28 mouse cellular contexts compared by ENCODE assay signal in genomic region chr16:50224946-50225345, GRCm38 (mm10).
DNase-seq lines count a peak whose midpoint lies in the region; ATAC-seq and TF ChIP-seq lines count a peak whose summit lies in the region.
"Had no signal": no experiment of that assay in that cellular context is flagged by ENCODE, and none has a peak within 500 bp of the region (broad histone marks: within the 10 kb centered on the region; RNA-seq: fewer than 3 reads in every experiment).

No protein-coding gene starts in this region.

- 88% methylated on average over 3 of the region's 3 CpGs for WGBS in stomach, postnatal 0 days

- H3K36me3 ChIP-seq in CH12.LX (replicated peaks in 1 of 2; ENCODE audit: control insufficient read depth in 1 of 2, insufficient read depth in 1 of 2, low read length in 1 of 2) (peaks cover 33 to 52% of the 10 kb centered on the region in 2 experiments), MEL (ENCODE audit: control insufficient read depth in 1 of 2, insufficient read depth in 2 of 2, low read length in 2 of 2) (peaks cover 0 to 7% of the 10 kb centered on the region in 2 experiments)
- peaks cover 11% of the 10 kb centered on the region; the same call in 1 of the 2 replicates for H3K36me3 ChIP-seq in stomach, postnatal 0 days (ENCODE audit: control insufficient read depth, insufficient read depth, low read length)

- H3K4me2 ChIP-seq in CH12.LX (ENCODE audit: insufficient read depth, low read depth, poor library complexity, severe bottlenecking) = no peak overlapping the region
- no peak overlapping the region for H3K4me2 ChIP-seq in stomach, postnatal 0 days (replicated peaks; ENCODE audit: low read depth)
- H3K4me2 ChIP-seq: embryonic facial prominence, embryonic 13.5 days; forebrain, embryonic 13.5 days; heart, embryonic 13.5 days; hindbrain, embryonic 12.5 days; intestine, embryonic 15.5 days had no signal

- H3K4me1 ChIP-seq in CH12.LX (ENCODE audit: control insufficient read depth in 1 of 2, insufficient read depth in 2 of 2) = peaks cover 0 to 21% of the 10 kb centered on the region in 2 experiments; a peak in 3 of 4 replicates
- peaks cover 0 to 3% of the 10 kb centered on the region in 2 experiments; a peak in 1 of 4 replicates for H3K4me1 ChIP-seq in MEL (ENCODE audit: control insufficient read depth in 1 of 2, insufficient read depth in 2 of 2, low read length in 2 of 2)
- no peaks in the 10 kb centered on the region for H3K4me1 ChIP-seq in stomach, postnatal 0 days (replicated peaks; ENCODE audit: control insufficient read depth, insufficient read depth)
- H3K4me1 ChIP-seq: embryonic facial prominence, embryonic 10.5 days; embryonic facial prominence, embryonic 13.5 days; forebrain, embryonic 10.5 days; forebrain, embryonic 13.5 days; heart, embryonic 10.5 days; hindbrain, embryonic 12.5 days; intestine, embryonic 15.5 days had no signal

- in situ Hi-C loops in CH12.LX (cut with MboI; ENCODE audit: low pct_ligation_motif_present, low pct_unique_long_range_greater_than_20kb, low sequenced_read_pairs) = no loop called here

- H3K27me3 ChIP-seq in CH12.LX (replicated peaks) (no peaks in the 10 kb centered on the region), MEL (ENCODE audit: control insufficient read depth in 1 of 2, insufficient read depth in 2 of 2, low read length in 2 of 2) (no peaks in the 10 kb centered on the region)
- no peaks in the 10 kb centered on the region for H3K27me3 ChIP-seq in stomach, postnatal 0 days (ENCODE audit: control insufficient read depth, insufficient read depth, low read length)
- H3K27me3 ChIP-seq: embryonic facial prominence, embryonic 13.5 days; forebrain, embryonic 13.5 days; heart, embryonic 13.5 days; hindbrain, embryonic 12.5 days; intestine, embryonic 15.5 days had no signal

- H3K79me2 ChIP-seq in CH12.LX (replicated peaks; ENCODE audit: control insufficient read depth, extremely low read depth, insufficient read depth, poor library complexity, severe bottlenecking) (no peaks in the 10 kb centered on the region), MEL (ENCODE audit: control insufficient read depth, insufficient read depth, low read length, poor library complexity) (no peaks in the 10 kb centered on the region)

- 0 out of 2 replicates have a peak, but pooled peaks have one; percentile 16 for TF ChIP-seq EP300 in CH12.LX (IDR thresholded peaks at IDR 0.05; ENCODE audit: low read length)
- peak in 1 of 2 experiments; percentile 41; a peak in 1 of 4 replicates for TF ChIP-seq EP300 in MEL (IDR thresholded peaks at IDR 0.05; ENCODE audit: low read depth in 1 of 2, low read length in 2 of 2)
- TF ChIP-seq EP300 in stomach, postnatal 0 days (optimal IDR thresholded peaks at IDR 0.05) = no peak

- peak; percentile 83 for ATAC-seq in common myeloid progenitor, adult 5-6 weeks (replicated peaks; ENCODE audit: low read depth, poor library complexity, severe bottlenecking)
- peak; percentile 86 for ATAC-seq in megakaryocyte progenitor cell, adult 5-6 weeks (replicated peaks; ENCODE audit: poor library complexity)
- ATAC-seq in stomach, postnatal 0 days (ENCODE audit: low FRiP score, low TSS enrichment) = no peak
- ATAC-seq: CD4-positive, CD25-positive, alpha-beta regulatory T cell, adult 4 months; forebrain, embryonic 13.5 days; forebrain, embryonic 16.5 days; hindbrain, embryonic 16.5 days; intestine, embryonic 15.5 days had no signal

- H3K9ac ChIP-seq in CH12.LX (ENCODE audit: insufficient read depth, low read depth) (no peak overlapping the region), MEL (ENCODE audit: control insufficient read depth, low read depth, low read length, poor library complexity, severe bottlenecking) (no peak overlapping the region)
- H3K9ac ChIP-seq in stomach, postnatal 0 days (ENCODE audit: low read length) = no peak overlapping the region
- H3K9ac ChIP-seq: embryonic facial prominence, embryonic 13.5 days; forebrain, embryonic 13.5 days; heart, embryonic 13.5 days; hindbrain, embryonic 12.5 days; intestine, embryonic 15.5 days had no signal

- H3K4me3 ChIP-seq in CH12.LX (replicated peaks in 1 of 3; ENCODE audit: low read depth in 2 of 3, low read length in 2 of 3, poor library complexity in 1 of 3) (no peak overlapping the region), MEL (ENCODE audit: control insufficient read depth in 1 of 2, insufficient read depth in 1 of 2, low read depth in 2 of 2, low read length in 2 of 2) (no peak overlapping the region)
- H3K4me3 ChIP-seq in stomach, postnatal 0 days (ENCODE audit: low read depth, low read length) = no peak overlapping the region
- H3K4me3 ChIP-seq: embryonic facial prominence, embryonic 10.5 days; embryonic facial prominence, embryonic 13.5 days; forebrain, embryonic 10.5 days; forebrain, embryonic 13.5 days; heart, adult 2 months; heart, embryonic 10.5 days; heart, embryonic 13.5 days; hindbrain, embryonic 12.5 days; intestine, embryonic 15.5 days had no signal

- no peak for TF ChIP-seq CTCF in CH12.LX (conservative IDR thresholded peaks at IDR 0.05 in 1 of 2, IDR thresholded peaks at IDR 0.05 in 1 of 2; ENCODE audit: low read depth in 2 of 2, low read length in 2 of 2)
- TF ChIP-seq CTCF in MEL (IDR thresholded peaks at IDR 0.05 in 2 of 3, conservative IDR thresholded peaks at IDR 0.05 in 1 of 3; ENCODE audit: control insufficient read depth in 1 of 3, insufficient read depth in 1 of 3, low read depth in 2 of 3, low read length in 3 of 3, poor library complexity in 1 of 3, severe bottlenecking in 1 of 3) = no peak
- no peak for TF ChIP-seq CTCF in stomach, postnatal 0 days (IDR thresholded peaks at IDR 0.05; ENCODE audit: low read depth)

- TF ChIP-seq RAD21 in CH12.LX (IDR thresholded peaks at IDR 0.05; ENCODE audit: low read depth, low read length) (no peak), MEL (IDR thresholded peaks at IDR 0.05; ENCODE audit: low read depth, low read length) (no peak)

- H3K9me3 ChIP-seq in CH12.LX (replicated peaks; ENCODE audit: low read length) = no peaks in the 10 kb centered on the region
- no peaks in the 10 kb centered on the region for H3K9me3 ChIP-seq in MEL (replicated peaks; ENCODE audit: insufficient read depth, low read length)
- H3K9me3 ChIP-seq in stomach, postnatal 0 days (ENCODE audit: control insufficient read depth, low read length) = no peaks in the 10 kb centered on the region
- H3K9me3 ChIP-seq: embryonic facial prominence, embryonic 10.5 days; embryonic facial prominence, embryonic 13.5 days; forebrain, embryonic 10.5 days; forebrain, embryonic 13.5 days; heart, embryonic 10.5 days; heart, embryonic 13.5 days; hindbrain, embryonic 12.5 days; intestine, embryonic 15.5 days had no signal

- TF ChIP-seq POLR2A in CH12.LX (IDR thresholded peaks at IDR 0.05; ENCODE audit: low read depth, low read length) = no peak
- TF ChIP-seq POLR2A in MEL (IDR thresholded peaks at IDR 0.05; ENCODE audit: control insufficient read depth in 1 of 2, insufficient read depth in 1 of 2, low read depth in 1 of 2, low read length in 2 of 2, poor library complexity in 1 of 2) = no peak

- dilution Hi-C loops in CH12.LX (cut with MboI; ENCODE audit: extremely low pct_ligation_motif_present, extremely low pct_unique_long_range_greater_than_20kb, low sequenced_read_pairs) = no loop called here

- H3K27ac ChIP-seq in CH12.LX (ENCODE audit: insufficient read depth, low read depth) (no peak overlapping the region), MEL (ENCODE audit: control insufficient read depth, low read depth, low read length) (no peak overlapping the region)
- H3K27ac ChIP-seq in stomach, postnatal 0 days (replicated peaks) = no peak overlapping the region
- H3K27ac ChIP-seq: embryonic facial prominence, embryonic 10.5 days; embryonic facial prominence, embryonic 13.5 days; forebrain, embryonic 10.5 days; forebrain, embryonic 13.5 days; heart, adult 2 months; heart, embryonic 10.5 days; heart, embryonic 13.5 days; hindbrain, embryonic 12.5 days; intestine, embryonic 15.5 days had no signal

- DNase-seq in CH12.LX (ENCODE audit: extremely low read depth) (no peak), MEL (ENCODE audit: low read depth, low spot score) (peak; percentile 51)
- no peak for DNase-seq in stomach, postnatal 0 days (ENCODE audit: low spot score)
- DNase-seq in layer of hippocampus, postnatal 36 days = no peak
- DNase-seq in spleen, postnatal 4 days (ENCODE audit: low spot score in 2 of 2) = no peak
- DNase-seq: adrenal gland, adult 2 months; adrenal gland, postnatal 25 days; cerebellum, adult 18-20 months; cerebellum, adult 9-10 months; cerebellum, postnatal 25 days; embryo, embryonic 11 days; gastrocnemius, postnatal 14 days; heart, adult 2 months; heart, postnatal 14 days; kidney, adult 11 months had no signal

TF ChIP-seq in CH12.LX, 34 proteins besides CTCF, POLR2A, EP300 and RAD21:
- TF ChIP-seq MAX (IDR thresholded peaks at IDR 0.05; ENCODE audit: low read length) (no peak), IRF4 (IDR thresholded peaks at IDR 0.05; ENCODE audit: low read depth, low read length) (no peak)

TF ChIP-seq in MEL, 35 proteins besides CTCF, POLR2A, EP300 and RAD21:
- TF ChIP-seq UBTF (IDR thresholded peaks at IDR 0.05; ENCODE audit: borderline replicate concordance, insufficient read depth, low read depth, low read length) (no peak), SIN3A (IDR thresholded peaks at IDR 0.05; ENCODE audit: low read length) (no peak), KAT2A (conservative IDR thresholded peaks at IDR 0.05; ENCODE audit: low read depth, low read length) (no peak), JUND (IDR thresholded peaks at IDR 0.05; ENCODE audit: low read depth, low read length) (no peak), MAFK (IDR thresholded peaks at IDR 0.05; ENCODE audit: borderline replicate concordance, low read depth, low read length) (no peak), RCOR1 (IDR thresholded peaks at IDR 0.05; ENCODE audit: low read depth, low read length) (no peak), POLR2AphosphoS5 (IDR thresholded peaks at IDR 0.05; ENCODE audit: borderline replicate concordance, low read depth, low read length) (no peak), TCF12 (IDR thresholded peaks at IDR 0.05; ENCODE audit: low read depth, low read length) (no peak), ZC3H11A (IDR thresholded peaks at IDR 0.05; ENCODE audit: low read depth, low read length) (no peak), TBP (IDR thresholded peaks at IDR 0.05; ENCODE audit: low read depth, low read length) (no peak), TAL1 (IDR thresholded peaks at IDR 0.05; ENCODE audit: low read length) (no peak), GATA1 (IDR thresholded peaks at IDR 0.05; ENCODE audit: low read depth, low read length) (no peak), ZKSCAN1 (IDR thresholded peaks at IDR 0.05; ENCODE audit: low read depth, low read length) (no peak), ELF1 (IDR thresholded peaks at IDR 0.05; ENCODE audit: low read depth, low read length) (no peak), USF2 (IDR thresholded peaks at IDR 0.05; ENCODE audit: borderline replicate concordance in 1 of 2, insufficient read depth in 1 of 2, low read depth in 1 of 2, low read length in 2 of 2) (no peak), NELFE (IDR thresholded peaks at IDR 0.05; ENCODE audit: low read depth, low read length) (no peak)
